Mouse (Mus musculus): ENCODE results near the gene Intu. TPM values are rescaled to one million over a fixed set of nuclear protein-coding genes. Genes with fewer than 3 reads are reported as not detected.

The Intu gene
- polyA plus RNA-seq, 1 experiment from 2014 or later, result 7.2 TPM

DNA sequence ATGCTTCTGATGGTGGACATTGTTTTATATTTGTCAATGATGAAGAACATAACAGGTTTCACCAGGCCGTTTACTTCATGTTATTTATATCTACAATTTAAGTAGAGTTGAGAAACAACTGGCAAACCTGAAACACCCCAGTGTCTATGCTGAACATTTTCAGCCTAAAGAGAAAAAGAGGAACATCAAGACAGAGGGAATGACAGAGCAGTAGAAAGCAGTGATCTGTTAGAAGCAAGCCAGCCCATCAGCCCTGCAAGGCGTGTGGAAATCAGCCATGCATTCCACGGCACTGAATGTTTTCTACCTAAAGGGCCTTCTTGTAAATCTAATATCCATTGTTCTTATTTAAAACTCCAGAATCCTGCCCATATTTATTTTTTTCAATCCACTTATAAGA lies 12.8 kb upstream of the Intu start:
- Histone ChIP-seq H3K9me3 (no peaks in the 10 kb centered on the region), H3K36me3 (replicated peaks) (no peaks in the 10 kb centered on the region), H3K27me3 (no peaks in the 10 kb centered on the region), H3K27ac (no peak overlapping the region), H3K9ac (no peak overlapping the region), H3K4me1 (no peaks in the 10 kb centered on the region), H3K4me3 (replicated peaks) (no peak overlapping the region), H3K4me2 (no peak overlapping the region)
- 84% methylated on average over 3 of the region's 3 CpGs for WGBS
- ATAC-seq (ENCODE audit: low FRiP score), result no peak

DNA sequence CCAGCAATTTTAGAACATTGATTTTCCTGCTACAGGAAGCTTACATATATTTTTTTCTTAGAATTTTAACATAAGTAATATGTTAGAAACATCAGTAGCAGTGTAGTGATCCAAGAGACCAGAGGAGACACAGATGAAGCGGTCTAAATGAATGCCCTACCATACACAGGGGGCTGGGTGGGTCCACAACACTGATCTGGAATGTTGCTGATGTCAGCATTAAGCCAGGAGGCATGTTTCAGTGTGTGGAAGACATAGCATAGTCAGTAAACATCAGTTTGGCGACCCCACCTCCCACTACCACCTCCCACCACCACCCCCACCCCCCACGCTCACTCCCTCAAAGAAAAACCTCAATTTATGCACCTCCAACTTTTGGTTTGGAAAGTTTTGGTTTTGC lies 11.5 kb upstream of the Intu start:
- no peak overlapping the region for H3K9ac ChIP-seq
- H3K36me3 ChIP-seq (replicated peaks), result no peaks in the 10 kb centered on the region
- no peaks in the 10 kb centered on the region for H3K9me3 ChIP-seq
- no peak for ATAC-seq (ENCODE audit: low FRiP score)
- no peak overlapping the region for H3K4me3 ChIP-seq (replicated peaks)
- WGBS, result 73% methylated on average over 3 of the region's 3 CpGs
- no peak overlapping the region for H3K27ac ChIP-seq
- no peak overlapping the region for H3K4me2 ChIP-seq
- H3K4me1 ChIP-seq, result no peaks in the 10 kb centered on the region
- no peaks in the 10 kb centered on the region for H3K27me3 ChIP-seq

DNA sequence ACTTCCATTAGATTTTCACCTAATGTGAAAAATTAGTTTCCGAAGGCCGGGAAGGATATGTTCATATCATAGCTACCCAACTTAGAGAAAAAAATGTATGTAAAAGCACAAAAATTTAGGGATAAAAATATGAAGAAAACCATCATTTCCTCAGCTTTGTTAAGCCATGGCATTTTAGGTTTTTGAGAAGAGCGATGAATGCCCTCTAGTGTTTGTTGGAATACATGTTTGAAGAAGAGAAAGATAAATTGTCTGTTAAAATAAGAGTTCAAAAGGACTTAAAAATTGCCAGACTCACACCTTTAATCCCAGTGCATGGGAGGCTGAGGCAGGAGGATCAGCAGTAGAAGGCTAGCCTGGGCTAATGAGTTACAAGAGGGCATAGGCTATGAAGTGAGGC lies 10.5 kb upstream of the Intu start:
- H3K4me1 ChIP-seq, result no peaks in the 10 kb centered on the region
- H3K9me3 ChIP-seq, result no peaks in the 10 kb centered on the region
- no peaks in the 10 kb centered on the region for H3K36me3 ChIP-seq (replicated peaks)
- no peak overlapping the region for H3K4me2 ChIP-seq
- no peak overlapping the region for H3K27ac ChIP-seq
- H3K27me3 ChIP-seq, result no peaks in the 10 kb centered on the region
- no peak for ATAC-seq (ENCODE audit: low FRiP score)
- H3K9ac ChIP-seq, result no peak overlapping the region
- no peak overlapping the region for H3K4me3 ChIP-seq (replicated peaks)
- 92% methylated on average over 3 of the region's 3 CpGs for WGBS

DNA sequence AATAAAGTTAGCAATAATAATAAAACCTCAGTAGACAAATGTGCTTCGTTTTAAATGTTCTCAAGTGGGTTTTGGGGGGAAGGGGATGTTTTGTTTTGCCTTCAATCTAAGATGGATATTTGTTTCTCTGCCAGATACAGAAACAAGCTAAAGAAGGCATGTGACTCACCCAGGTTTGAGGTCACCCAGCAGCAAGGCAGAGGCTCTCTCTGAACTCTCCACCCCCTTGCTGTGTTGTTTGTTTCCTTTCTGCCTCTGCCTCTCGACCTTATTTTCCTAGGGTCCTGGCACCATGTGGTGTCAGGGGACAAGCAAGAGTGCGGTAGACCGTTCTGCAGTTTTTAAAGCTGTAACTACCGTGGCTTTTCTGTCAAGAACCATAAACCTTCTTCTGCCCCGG lies 8.6 kb upstream of the Intu start:
- H3K4me1 ChIP-seq, result no peaks in the 10 kb centered on the region
- no peak overlapping the region for H3K4me2 ChIP-seq
- H3K27ac ChIP-seq, result no peak overlapping the region
- H3K9ac ChIP-seq, result no peak overlapping the region
- H3K36me3 ChIP-seq (replicated peaks), result no peaks in the 10 kb centered on the region
- no peak for ATAC-seq (ENCODE audit: low FRiP score)
- H3K27me3 ChIP-seq, result peaks cover 9% of the 10 kb centered on the region
- no peaks in the 10 kb centered on the region for H3K9me3 ChIP-seq
- 56% methylated on average over 6 of the region's 6 CpGs for WGBS
- no peak overlapping the region for H3K4me3 ChIP-seq (replicated peaks)

DNA sequence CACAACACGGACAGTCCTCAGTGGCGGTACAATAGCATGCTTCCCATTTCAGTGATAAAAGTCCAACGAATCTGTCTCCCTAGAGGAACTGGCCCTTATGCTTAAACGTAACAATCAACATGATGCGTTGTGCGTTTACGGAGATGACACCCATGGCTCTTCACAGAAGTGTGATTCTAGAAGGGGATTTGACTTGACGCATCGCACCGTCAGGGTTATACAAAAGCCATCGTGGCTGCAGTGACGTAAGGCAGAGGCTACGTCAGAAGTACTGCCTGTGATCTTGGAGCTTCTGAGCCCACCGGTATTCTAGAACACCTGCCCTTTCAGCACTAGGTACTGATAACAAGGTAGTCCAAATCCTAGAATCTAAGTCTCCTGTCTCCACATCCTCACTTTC lies 8.2 kb upstream of the Intu start:
- H3K4me1 ChIP-seq, result peaks cover 3% of the 10 kb centered on the region; the same call in 1 of the 2 replicates
- no peak overlapping the region for H3K4me3 ChIP-seq (replicated peaks)
- 76% methylated on average over 14 of the region's 14 CpGs for WGBS
- no peak overlapping the region for H3K9ac ChIP-seq
- no peaks in the 10 kb centered on the region for H3K9me3 ChIP-seq
- no peak for ATAC-seq (ENCODE audit: low FRiP score)
- peaks cover 9% of the 10 kb centered on the region for H3K27me3 ChIP-seq
- H3K36me3 ChIP-seq (replicated peaks), result no peaks in the 10 kb centered on the region
- H3K27ac ChIP-seq, result no peak overlapping the region
- no peak overlapping the region; the same call in 1 of the 2 replicates for H3K4me2 ChIP-seq

DNA sequence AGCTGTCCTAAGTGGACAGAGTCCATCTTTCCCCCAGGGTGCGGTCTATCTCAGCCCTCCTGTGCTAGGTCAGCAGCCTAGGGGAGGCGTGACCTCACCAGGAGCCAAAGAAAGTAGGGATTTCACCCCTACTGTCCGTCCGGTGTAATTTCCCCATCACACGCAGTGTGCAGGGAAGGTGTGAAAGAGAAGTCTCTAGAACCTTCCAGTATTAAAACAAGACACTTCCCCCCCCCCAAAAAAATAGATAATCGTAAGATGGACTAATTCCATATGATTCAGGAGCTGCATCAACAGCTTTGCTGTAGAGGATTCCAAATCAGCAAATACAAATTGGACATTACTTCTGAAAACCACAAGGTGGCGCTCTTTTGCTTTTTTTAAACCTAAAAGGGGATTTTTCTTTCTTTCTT lies 7.7 kb upstream of the Intu start:
- H3K27ac ChIP-seq, result no peak overlapping the region
- H3K9ac ChIP-seq, result no peak overlapping the region
- 14% methylated on average over 7 of the region's 7 CpGs for WGBS
- H3K36me3 ChIP-seq (replicated peaks), result no peaks in the 10 kb centered on the region
- peaks cover 9% of the 10 kb centered on the region for H3K27me3 ChIP-seq
- no peaks in the 10 kb centered on the region for H3K9me3 ChIP-seq
- ATAC-seq (ENCODE audit: low FRiP score), result 0 out of 2 replicates have a peak, but pooled peaks have one; percentile 28
- peaks cover 5% of the 10 kb centered on the region; the same call in 1 of the 2 replicates for H3K4me1 ChIP-seq
- H3K4me2 ChIP-seq, result peak overlapping the region; percentile 33
- no peak overlapping the region for H3K4me3 ChIP-seq (replicated peaks)

DNA sequence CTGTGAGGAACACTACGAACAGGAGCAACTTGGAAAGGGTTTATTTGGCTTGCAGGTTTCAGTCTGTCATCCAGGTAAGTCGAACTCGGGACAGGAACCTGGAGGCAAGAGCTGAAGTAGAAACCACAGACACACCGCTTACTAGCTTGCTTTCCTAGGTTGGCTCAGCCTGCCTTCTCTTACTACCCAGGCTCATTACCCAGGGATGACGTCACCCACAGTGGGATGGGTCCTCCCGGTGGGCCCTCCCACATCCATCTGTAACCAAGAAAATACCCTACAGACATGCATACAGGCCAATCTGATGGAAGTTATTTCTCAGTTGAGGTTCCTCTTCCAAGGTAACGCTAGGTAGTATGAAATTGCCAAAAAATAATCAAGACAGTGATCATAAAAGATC lies 6.2 kb upstream of the Intu start:
- ATAC-seq (ENCODE audit: low FRiP score), result no peak
- H3K4me1 ChIP-seq, result peaks cover 7% of the 10 kb centered on the region
- WGBS, result 80% methylated on average over 7 of the region's 7 CpGs

DNA sequence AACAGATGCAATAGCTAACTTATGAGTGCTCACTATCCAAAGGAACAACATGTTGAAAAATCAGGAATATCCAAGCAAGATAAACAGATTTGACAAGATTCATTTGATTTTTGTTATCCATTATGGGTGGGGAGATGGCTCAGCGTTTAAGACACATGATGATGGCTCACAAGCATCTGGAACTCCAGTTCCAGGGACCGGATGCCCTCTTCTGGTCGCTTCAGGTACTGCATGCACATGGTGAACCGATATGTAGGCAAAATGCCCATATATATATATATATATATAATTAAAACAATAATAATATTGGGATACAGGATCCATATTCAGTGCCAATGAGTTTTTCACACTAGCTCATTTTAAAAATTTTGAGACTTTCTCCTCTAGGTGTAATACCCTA lies 5.7 kb upstream of the Intu start:
- Histone ChIP-seq H3K4me1 (peaks cover 7% of the 10 kb centered on the region), H3K4me2 (no peak overlapping the region), H3K9ac (no peak overlapping the region), H3K36me3 (replicated peaks) (no peaks in the 10 kb centered on the region), H3K27ac (no peak overlapping the region), H3K4me3 (replicated peaks) (no peak overlapping the region), H3K9me3 (no peaks in the 10 kb centered on the region), H3K27me3 (peaks cover 24% of the 10 kb centered on the region)
- WGBS, result 25% methylated on average over 4 of the region's 4 CpGs
- ATAC-seq (ENCODE audit: low FRiP score), result no peak

More for the DNA sequence above, 6.2 kb upstream of the Intu start:
- Histone ChIP-seq H3K36me3 (replicated peaks) (no peaks in the 10 kb centered on the region), H3K27ac (no peak overlapping the region), H3K4me3 (replicated peaks) (no peak overlapping the region), H3K9me3 (no peaks in the 10 kb centered on the region), H3K27me3 (peaks cover 21% of the 10 kb centered on the region), H3K9ac (no peak overlapping the region), H3K4me2 (no peak overlapping the region)

DNA sequence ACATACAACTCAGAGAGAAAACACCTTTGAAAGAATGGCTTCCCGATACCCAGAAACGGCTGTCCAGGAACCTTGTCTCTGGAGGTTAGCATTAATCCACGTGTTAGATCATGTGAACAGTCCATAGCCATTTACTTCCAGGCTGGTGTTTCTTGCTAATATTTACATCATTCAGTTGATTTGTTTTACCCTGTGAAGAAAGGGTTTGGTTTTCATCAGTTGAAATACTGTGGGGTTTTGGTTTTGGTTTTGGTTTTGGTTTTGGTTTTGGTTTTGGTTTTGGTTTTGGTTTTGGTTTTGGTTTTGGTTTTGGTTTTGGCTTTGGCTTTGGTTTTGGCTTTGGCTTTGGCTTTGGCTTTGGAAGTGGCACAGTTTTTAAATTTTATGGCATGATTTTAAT lies 5.0 kb upstream of the Intu start:
- Histone ChIP-seq H3K27ac (no peak overlapping the region), H3K9me3 (no peaks in the 10 kb centered on the region), H3K4me2 (no peak overlapping the region), H3K4me1 (peaks cover 9% of the 10 kb centered on the region), H3K36me3 (replicated peaks) (no peaks in the 10 kb centered on the region), H3K9ac (no peak overlapping the region), H3K27me3 (peaks cover 30% of the 10 kb centered on the region), H3K4me3 (replicated peaks) (no peak overlapping the region)
- WGBS, result 89% methylated on average over 3 of the region's 3 CpGs
- ATAC-seq (ENCODE audit: low FRiP score), result no peak

DNA sequence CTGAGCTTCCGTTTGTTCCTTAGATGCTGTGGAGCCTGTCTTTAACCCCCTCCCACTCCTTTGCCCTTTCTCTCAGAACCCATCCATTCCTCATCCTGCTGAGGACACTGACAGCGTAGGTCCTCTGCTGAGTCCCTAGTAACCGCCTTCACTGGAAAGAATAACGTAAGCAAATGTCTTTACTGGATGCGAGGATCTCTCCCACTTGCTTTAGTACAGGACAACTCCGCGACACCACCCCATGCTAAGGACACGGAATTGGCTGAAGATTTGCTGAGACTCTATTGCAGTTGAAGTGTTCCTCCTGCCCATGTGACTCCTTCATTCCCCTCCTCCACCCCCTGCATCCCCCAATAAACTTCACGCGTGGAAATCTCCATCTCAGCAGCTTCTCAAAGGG lies 3.9 kb upstream of the Intu start:
- 74% methylated on average over 10 of the region's 10 CpGs for WGBS
- H3K4me1 ChIP-seq, result peaks cover 19% of the 10 kb centered on the region
- no peaks in the 10 kb centered on the region for H3K36me3 ChIP-seq (replicated peaks)
- no peak overlapping the region for H3K4me3 ChIP-seq (replicated peaks)
- peaks cover 41% of the 10 kb centered on the region for H3K27me3 ChIP-seq
- H3K9ac ChIP-seq, result no peak overlapping the region
- no peak for ATAC-seq (ENCODE audit: low FRiP score)
- H3K27ac ChIP-seq, result no peak overlapping the region
- H3K9me3 ChIP-seq, result no peaks in the 10 kb centered on the region
- H3K4me2 ChIP-seq, result no peak overlapping the region

DNA sequence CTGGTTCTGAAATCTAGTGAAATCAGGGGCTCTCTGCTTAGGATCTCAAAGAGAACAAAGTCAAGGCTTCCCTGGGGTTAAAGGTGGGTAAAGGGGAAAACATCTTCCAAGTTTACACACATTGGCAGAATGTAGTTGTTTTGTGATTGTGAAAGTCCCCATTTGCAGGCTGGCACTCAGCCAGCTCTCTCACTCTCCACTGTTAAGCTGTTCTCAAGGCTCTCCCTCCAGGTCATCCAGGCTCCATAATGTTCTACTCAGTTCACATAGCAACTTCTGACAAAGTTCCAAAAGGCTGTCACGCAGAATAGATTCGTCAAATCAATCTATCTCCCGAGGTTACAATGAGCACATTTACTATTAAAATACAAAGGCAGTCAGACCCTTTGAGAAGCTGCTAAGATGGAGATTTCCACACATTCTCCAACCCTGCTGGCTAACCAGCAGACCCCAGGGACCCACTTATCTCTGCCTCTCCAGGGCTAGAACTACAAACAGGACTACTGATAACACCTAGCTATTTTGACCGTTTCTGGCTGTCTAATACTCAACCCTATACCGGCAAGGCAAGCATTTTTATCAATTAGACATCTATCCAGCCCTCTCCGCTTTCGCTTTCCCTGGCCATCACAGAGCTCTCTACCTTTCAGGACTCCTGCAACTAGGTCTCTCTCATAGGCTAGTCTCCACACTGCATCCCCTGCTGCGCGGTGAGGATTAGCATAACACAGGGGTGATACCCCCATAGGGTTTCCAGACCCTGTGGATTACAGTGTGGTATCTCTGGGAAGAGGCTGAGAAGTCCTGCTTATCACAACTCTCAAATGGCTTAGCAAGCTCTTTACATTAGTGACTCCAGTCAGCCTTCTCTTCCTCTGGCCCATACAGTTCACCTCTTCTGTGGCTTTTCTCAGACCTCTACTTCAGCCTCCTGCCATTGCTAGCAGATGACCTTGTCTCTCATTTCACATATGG lies 2.8 kb upstream of the Intu start:
- WGBS, result 33% methylated on average over 9 of the region's 9 CpGs
- no peaks in the 10 kb centered on the region for H3K36me3 ChIP-seq (replicated peaks)

DNA sequence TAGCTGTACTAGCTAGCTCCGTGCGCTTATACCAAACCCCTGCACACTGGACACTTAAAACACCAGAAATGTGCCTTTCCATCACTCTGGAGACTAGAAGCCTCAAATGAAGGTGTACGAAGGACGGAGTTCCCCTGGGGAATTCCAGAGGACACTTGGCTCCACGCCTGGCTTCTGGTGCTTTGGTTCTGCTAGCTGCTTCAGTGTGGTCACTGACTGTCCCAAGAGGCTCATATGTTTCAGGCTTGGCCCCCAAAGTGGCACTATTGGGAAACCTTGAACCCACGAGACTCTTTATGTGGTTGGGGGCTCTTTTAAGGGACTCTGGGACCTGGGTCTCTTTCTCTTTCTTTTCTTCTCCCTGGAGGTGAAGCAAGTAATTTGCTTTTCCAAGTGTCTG lies 2.1 kb upstream of the Intu start:
- Histone ChIP-seq H3K4me1 (peaks cover 28% of the 10 kb centered on the region), H3K4me3 (replicated peaks) (no peak overlapping the region), H3K4me2 (no peak overlapping the region), H3K9me3 (no peaks in the 10 kb centered on the region), H3K36me3 (replicated peaks) (no peaks in the 10 kb centered on the region), H3K27ac (no peak overlapping the region), H3K9ac (no peak overlapping the region), H3K27me3 (peaks cover 48% of the 10 kb centered on the region)
- no peak for ATAC-seq (ENCODE audit: low FRiP score)
- 81% methylated on average over 6 of the region's 6 CpGs for WGBS

More for the DNA sequence above, 2.8 kb upstream of the Intu start:
- Histone ChIP-seq H3K9me3 (no peaks in the 10 kb centered on the region), H3K27ac (no peak overlapping the region), H3K4me2 (no peak overlapping the region), H3K27me3 (peaks cover 48% of the 10 kb centered on the region), H3K9ac (no peak overlapping the region), H3K4me1 (peaks cover 28% of the 10 kb centered on the region), H3K4me3 (replicated peaks) (no peak overlapping the region)
- no peak for ATAC-seq (ENCODE audit: low FRiP score)

DNA sequence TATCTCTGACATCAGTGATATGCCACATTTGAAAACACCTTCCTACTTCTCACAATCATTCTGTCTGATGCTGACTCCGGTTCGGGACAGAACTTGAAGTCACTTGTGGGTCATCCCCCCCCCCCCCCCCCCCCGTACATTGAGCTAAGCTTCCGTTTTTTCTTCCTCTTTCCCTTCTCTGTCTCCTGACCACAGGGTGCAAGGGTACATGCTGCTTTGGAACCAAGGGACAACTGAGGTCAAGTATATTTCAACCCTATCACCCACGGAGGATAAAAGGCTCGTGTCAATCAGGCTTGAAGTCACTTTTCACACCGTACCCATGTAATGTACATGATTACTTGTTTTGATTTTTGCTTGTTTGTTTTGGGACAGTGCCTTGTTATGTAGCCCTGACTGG lies 241 bp upstream of the Intu start:
- Histone ChIP-seq H3K36me3 (replicated peaks) (no peaks in the 10 kb centered on the region), H3K4me2 (peak overlapping the region; percentile 100), H3K4me1 (peaks cover 28% of the 10 kb centered on the region), H3K4me3 (replicated peaks) (peak overlapping the region; percentile 65; the same call in 1 of the 2 replicates), H3K27me3 (peaks cover 52% of the 10 kb centered on the region), H3K9me3 (no peaks in the 10 kb centered on the region), H3K27ac (no peak overlapping the region), H3K9ac (peak overlapping the region; percentile 66)
- no peak; the same call in none of the 2 replicates for ATAC-seq (ENCODE audit: low FRiP score)
- WGBS, result 15% methylated on average over 7 of the region's 7 CpGs
